Mouse (Mus musculus) CH12.LX (cell line): ENCODE measurements around the gene Pak3. TPM values are rescaled to one million over a fixed set of nuclear protein-coding genes. Genes with fewer than 3 reads are reported as not detected.

Experiments used
- DNase-seq: peaks from one replicate; pipeline ENCODE4 v3.0.0-alpha.2; 2013; ENCODE audit errors: extremely low read depth
- H3K27ac ChIP-seq: 2 replicates; pipeline ENCODE4 v1.5.1; 2012; ENCODE audit warnings: low read depth, mild to moderate bottlenecking, control low read depth, moderate library complexity; ENCODE audit not compliant: insufficient read depth
- H3K27me3 ChIP-seq: replicated peaks from 2 replicates; pipeline ENCODE3; 2012; ENCODE audit warnings: inconsistent platforms
- H3K36me3 ChIP-seq, 2 experiments: replicated peaks in 1 of 2; 2 replicates each; pipeline versions ENCODE3 to v1.6.1; 2012; ENCODE audit warnings: inconsistent platforms in 1 of 2, low read length in 1 of 2, mild to moderate bottlenecking in 1 of 2, mixed read lengths in 1 of 2, moderate library complexity in 1 of 2; ENCODE audit not compliant: control insufficient read depth in 1 of 2, insufficient read depth in 1 of 2
- H3K4me1 ChIP-seq, 2 experiments: 2 replicates each; pipeline ENCODE4 v1.6.1; 2012; ENCODE audit warnings: inconsistent platforms in 1 of 2, moderate library complexity in 1 of 2; ENCODE audit not compliant: insufficient read depth in 2 of 2, control insufficient read depth in 1 of 2
- H3K4me2 ChIP-seq: 2 replicates; pipeline ENCODE4 v1.6.1; 2012; ENCODE audit warnings: low read depth, mild to moderate bottlenecking, control low read depth; ENCODE audit not compliant: poor library complexity, insufficient read depth, severe bottlenecking
- H3K4me3 ChIP-seq, 3 experiments: fragments of 150-350 bp in 1 of 3; sonication (generic) in 1 of 3; replicated peaks in 1 of 3; 2 replicates each; pipeline versions ENCODE3 to v1.5.1; 2011 to 2012; ENCODE audit warnings: low read depth in 2 of 3, low read length in 2 of 3, mild to moderate bottlenecking in 2 of 3, moderate library complexity in 2 of 3, control low read depth in 1 of 3, improper control_type of control experiment in 1 of 3, inconsistent platforms in 1 of 3, mixed read lengths in 1 of 3; ENCODE audit not compliant: poor library complexity in 1 of 3
- H3K79me2 ChIP-seq: replicated peaks from 2 replicates; pipeline ENCODE4 v1.6.1; 2012; ENCODE audit warnings: mild to moderate bottlenecking, moderate library complexity; ENCODE audit not compliant: control insufficient read depth, poor library complexity, insufficient read depth, severe bottlenecking; ENCODE audit errors: extremely low read depth
- H3K9ac ChIP-seq: 2 replicates; pipeline ENCODE4 v1.6.1; 2012; ENCODE audit warnings: low read depth, mild to moderate bottlenecking, control low read depth, moderate library complexity; ENCODE audit not compliant: insufficient read depth
- H3K9me3 ChIP-seq: replicated peaks from 2 replicates; pipeline ENCODE3; 2012; ENCODE audit warnings: low read length, inconsistent platforms, mixed read lengths
- BHLHE40 ChIP-seq: IDR thresholded peaks from 2 replicates; pipeline ENCODE4 v1.6.1; 2011; ENCODE audit warnings: mild to moderate bottlenecking, low read depth, low read length, improper control_type of control experiment
- CHD1 ChIP-seq: IDR thresholded peaks from 2 replicates; pipeline ENCODE4 v1.6.1; 2012; ENCODE audit warnings: low read depth, low read length, improper control_type of control experiment, inconsistent platforms
- CTCF ChIP-seq, 2 experiments: IDR thresholded peaks in 1 of 2; conservative IDR thresholded peaks in 1 of 2; 2 replicates each; pipeline ENCODE4 v1.5.1; 2011 to 2012; ENCODE audit warnings: low read depth in 2 of 2, low read length in 2 of 2, improper control_type of control experiment in 1 of 2, inconsistent platforms in 1 of 2, mild to moderate bottlenecking in 1 of 2, moderate library complexity in 1 of 2
- KAT2A ChIP-seq: IDR thresholded peaks from 2 replicates; pipeline ENCODE4 v1.6.1; 2012; ENCODE audit warnings: low read length, improper control_type of control experiment, inconsistent platforms; ENCODE audit not compliant: insufficient replicate concordance
- MEF2A ChIP-seq: IDR thresholded peaks from 2 replicates; pipeline ENCODE4 v1.6.1; 2014; ENCODE audit warnings: low read depth, mild to moderate bottlenecking, inconsistent platforms, low read length, improper control_type of control experiment, borderline replicate concordance
- MYC ChIP-seq: IDR thresholded peaks from 2 replicates; pipeline ENCODE4 v1.6.1; 2011; ENCODE audit warnings: low read depth, mild to moderate bottlenecking, improper control_type of control experiment, low read length
- PAX5 ChIP-seq: IDR thresholded peaks from 2 replicates; pipeline ENCODE4 v1.6.1; 2012; ENCODE audit warnings: low read length, inconsistent platforms, mixed read lengths
- POLR2A ChIP-seq: IDR thresholded peaks from 2 replicates; pipeline ENCODE4 v1.6.1; 2011; ENCODE audit warnings: low read depth, mild to moderate bottlenecking, improper control_type of control experiment, low read length
- RAD21 ChIP-seq: IDR thresholded peaks from 2 replicates; pipeline ENCODE4 v1.6.1; 2011; ENCODE audit warnings: low read depth, mild to moderate bottlenecking, low read length, improper control_type of control experiment, moderate library complexity
- SIN3A ChIP-seq: IDR thresholded peaks from 2 replicates; pipeline ENCODE4 v1.6.1; 2012; ENCODE audit warnings: low read length, improper control_type of control experiment, inconsistent platforms
- SMC3 ChIP-seq: IDR thresholded peaks from 2 replicates; pipeline ENCODE4 v1.6.1; 2011; ENCODE audit warnings: low read depth, low read length, improper control_type of control experiment
- TBP ChIP-seq: conservative IDR thresholded peaks from 2 replicates; pipeline ENCODE4 v1.6.1; 2011; ENCODE audit warnings: low read depth, low read length, improper control_type of control experiment
- TCF12 ChIP-seq: IDR thresholded peaks from 2 replicates; pipeline ENCODE4 v1.6.1; 2014; ENCODE audit warnings: low read depth, mild to moderate bottlenecking, inconsistent platforms, low read length, improper control_type of control experiment
- UBTF ChIP-seq: IDR thresholded peaks from 2 replicates; pipeline ENCODE4 v1.6.1; 2012; ENCODE audit warnings: low read depth, mild to moderate bottlenecking, inconsistent platforms, low read length, improper control_type of control experiment, moderate library complexity
- ZC3H11A ChIP-seq: IDR thresholded peaks from 2 replicates; pipeline ENCODE4 v1.6.1; 2012; ENCODE audit warnings: low read depth, mild to moderate bottlenecking, inconsistent platforms, low read length, improper control_type of control experiment
- ZKSCAN1 ChIP-seq: IDR thresholded peaks from 2 replicates; pipeline ENCODE4 v1.6.1; 2012; ENCODE audit warnings: low read depth, inconsistent platforms, low read length, improper control_type of control experiment, borderline replicate concordance
- ZMIZ1 ChIP-seq: IDR thresholded peaks from 2 replicates; pipeline ENCODE4 v1.6.1; 2012; ENCODE audit warnings: low read depth, mild to moderate bottlenecking, inconsistent platforms, low read length, improper control_type of control experiment
- ZNF384 ChIP-seq: IDR thresholded peaks from 2 replicates; pipeline ENCODE4 v1.6.1; 2012; ENCODE audit warnings: low read depth, low read length, improper control_type of control experiment, inconsistent platforms
- dilution Hi-C: fragments of 300-500 bp; cut with MboI; formaldehyde crosslinking; loops from 2 replicates; pipeline ENCODE4 v1.14.3; 2020; ENCODE audit warnings: low sequenced_read_pairs; ENCODE audit not compliant: extremely low pct_unique_long_range_greater_than_20kb, extremely low pct_ligation_motif_present
- in situ Hi-C: fragments of 300-500 bp; cut with MboI; formaldehyde crosslinking; loops from 3 replicates; pipeline ENCODE4 v1.14.3; 2019; ENCODE audit warnings: low sequenced_read_pairs, low pct_ligation_motif_present, low pct_unique_long_range_greater_than_20kb, mixed read lengths
- polyA plus RNA-seq: library from polyadenylated mRNA; unstranded; fragments of >175 nt; gene quantifications from 2 replicates; pipeline ENCODE4 v1.2.1, GENCODE M21; 2012; ENCODE audit warnings: low read depth; ENCODE audit not compliant: insufficient read length
- total RNA-seq, 2 experiments: library from RNA; depleted of rRNA; stranded (reverse); fragments of 300-350 nt in 1 of 2; fragments of >200 nt in 1 of 2; gene quantifications; 2 replicates each; pipeline ENCODE4 v1.2.3; 2012 to 2014

Gene Pak3
- total and polyA plus RNA-seq, 3 experiments = under 0.01 TPM; not detected in 2

DNA sequence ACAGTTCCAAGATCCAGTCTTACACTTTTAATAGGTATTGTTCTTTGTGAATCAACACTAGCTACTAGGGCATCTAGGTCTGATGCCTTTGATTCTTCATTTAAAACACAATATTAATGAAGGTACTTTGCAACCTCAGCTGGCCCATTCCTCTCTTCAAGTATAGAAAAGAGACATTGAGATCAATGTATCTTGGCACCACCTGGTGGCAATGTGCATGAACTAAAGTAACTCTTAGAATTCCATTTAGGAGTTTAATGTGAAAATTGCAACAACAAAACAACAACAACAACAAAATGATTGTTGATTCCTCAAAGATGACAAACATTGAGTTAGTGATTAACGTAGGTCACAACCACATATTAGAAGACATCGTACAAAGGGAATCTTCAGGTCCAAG lies 300.6 kb downstream of the Pak3 start:
- H3K27ac ChIP-seq = no peak overlapping the region
- H3K36me3 ChIP-seq = no peaks in the 10 kb centered on the region
- in situ Hi-C loops = no loop called here
- no peak overlapping the region for H3K4me3 ChIP-seq
- no peak overlapping the region for H3K4me2 ChIP-seq
- no peaks in the 10 kb centered on the region for H3K4me1 ChIP-seq
- dilution Hi-C loops = no loop called here
- no peaks in the 10 kb centered on the region for H3K9me3 ChIP-seq
- no peak overlapping the region for H3K9ac ChIP-seq
- no peaks in the 10 kb centered on the region for H3K27me3 ChIP-seq
- TF ChIP-seq TCF12 (no peak), RAD21 (peak; percentile 8; the same call in 1 of the 2 replicates), CTCF (conservative IDR thresholded peaks at IDR 0.05 in 1 of 2, IDR thresholded peaks at IDR 0.05 in 1 of 2; ENCODE audit: low read depth in 2 of 2, low read length in 2 of 2) (peak in 1 of 2 experiments; percentile 45; a peak in 2 of 4 replicates), SMC3 (peak; percentile 28)
- no peak for DNase-seq
- H3K79me2 ChIP-seq = no peaks in the 10 kb centered on the region

- dilution Hi-C loops = no loop called here
- no peaks in the 10 kb centered on the region for H3K27me3 ChIP-seq
- no peaks in the 10 kb centered on the region for H3K4me1 ChIP-seq
- no peaks in the 10 kb centered on the region for H3K79me2 ChIP-seq
- no peak overlapping the region for H3K4me2 ChIP-seq
- no peak overlapping the region for H3K27ac ChIP-seq
- no peak overlapping the region for H3K4me3 ChIP-seq
- in situ Hi-C loops = no loop called here
- H3K36me3 ChIP-seq = no peaks in the 10 kb centered on the region
- no peak overlapping the region for H3K9ac ChIP-seq
- no peaks in the 10 kb centered on the region for H3K9me3 ChIP-seq
- TF ChIP-seq MYC = no peak
- no peak for TF ChIP-seq POLR2A
- no peak for TF ChIP-seq ZNF384
- TF ChIP-seq KAT2A = no peak
- TF ChIP-seq SMC3 = no peak
- TF ChIP-seq TBP = no peak
- TF ChIP-seq CHD1 = no peak
- no peak for TF ChIP-seq ZC3H11A
- no peak for TF ChIP-seq ZMIZ1
- TF ChIP-seq PAX5 = no peak
- no peak for TF ChIP-seq MEF2A
- no peak for TF ChIP-seq BHLHE40
- TF ChIP-seq TCF12 = no peak
- no peak for TF ChIP-seq SIN3A
- TF ChIP-seq CTCF (conservative IDR thresholded peaks at IDR 0.05 in 1 of 2, IDR thresholded peaks at IDR 0.05 in 1 of 2; ENCODE audit: low read depth in 2 of 2, low read length in 2 of 2) = no peak
- no peak for TF ChIP-seq UBTF
- no peak for TF ChIP-seq ZKSCAN1
- DNase-seq = no peak
These were observed 308.1 kb downstream of the Pak3 start for GRCm38 (mm10) chrX:143826521-143826920.
